Mouse (Mus musculus): ENCODE results near the gene Hax1. TPM values are rescaled to one million over a fixed set of nuclear protein-coding genes. Genes with fewer than 3 reads are reported as not detected.

The Hax1 gene
- polyA plus RNA-seq (2012; ENCODE audit: low replicate concordance) = 7.5 and 28.3 TPM in 2 replicates

DNA sequence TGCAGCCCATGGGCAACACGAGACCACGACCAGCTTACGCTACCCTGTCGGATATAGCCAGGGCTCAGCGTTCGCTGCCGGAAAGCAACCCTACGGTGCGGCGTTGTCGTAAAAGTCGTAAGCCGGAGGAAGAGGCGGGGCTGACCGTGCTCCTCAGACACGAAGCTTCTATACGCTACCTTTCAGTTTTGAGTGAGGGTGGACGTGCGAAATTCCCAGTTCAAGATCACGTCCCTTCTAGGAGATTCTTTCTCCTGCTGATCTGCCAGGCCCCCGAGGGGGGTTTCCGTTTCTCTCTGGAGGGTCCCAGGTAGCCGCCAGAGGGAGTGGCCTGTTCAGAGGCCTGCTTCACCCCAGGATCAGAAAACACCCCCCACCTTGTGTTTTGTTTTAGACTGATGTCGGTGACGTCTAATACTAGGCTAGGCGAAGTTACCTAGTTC lies at the start of gene Hax1:
Gene Hax1, minus strand, starts transcription at position 169 of the 443 bp plus-strand sequence.

DNA sequence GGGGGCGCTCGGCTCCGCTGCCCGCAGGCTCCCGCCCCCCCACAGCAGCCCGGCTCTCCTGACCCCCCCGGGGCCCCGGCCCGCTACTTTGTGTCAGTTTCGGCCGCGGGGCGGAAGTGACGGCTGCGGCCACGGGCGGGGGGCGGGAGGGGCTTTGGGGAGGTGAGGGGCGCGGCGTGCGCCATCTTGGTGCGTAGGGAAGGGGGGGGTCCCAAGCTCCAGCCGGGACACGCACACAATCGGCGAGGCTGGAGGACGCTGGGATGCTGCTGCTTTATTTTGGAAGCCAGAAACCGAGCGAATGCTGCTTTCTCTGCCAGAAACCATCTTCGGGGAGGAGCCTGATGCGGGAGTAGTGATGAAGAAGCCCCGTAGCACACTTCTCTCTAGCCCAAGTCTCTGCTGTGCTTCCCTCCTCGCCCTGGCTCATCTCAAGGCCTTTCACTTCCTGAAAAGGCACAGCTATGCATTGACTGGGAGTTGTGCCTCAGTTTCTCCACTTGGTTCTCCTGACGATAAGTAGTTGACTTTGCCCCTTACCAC lies 35.3 kb downstream of the Hax1 start, which contains the start of gene Atp8b2:
Gene Atp8b2, minus strand, starts transcription at position 288 of the 543 bp plus-strand sequence.

Other genes starting within 250 kb of the Hax1 start
- 0.76 and 0.86 TPM in 2 replicates for gene Chrnb2, start 234.1 kb downstream of the Hax1 start, polyA plus RNA-seq (2012; ENCODE audit: low replicate concordance)
- 43.8 and 138 TPM in 2 replicates for gene Ube2q1, start 225.2 kb downstream of the Hax1 start, polyA plus RNA-seq (2012; ENCODE audit: low replicate concordance)
- 0.35 and 0.85 TPM in 2 replicates for gene She, start 167.4 kb downstream of the Hax1 start, polyA plus RNA-seq (2012; ENCODE audit: low replicate concordance)
- gene Il6ra, start 85.6 kb downstream of the Hax1 start, polyA plus RNA-seq (2012; ENCODE audit: low replicate concordance) = 46.6 and 58.2 TPM in 2 replicates
- 17.9 and 25.2 TPM in 2 replicates for gene Atp8b2, start 35.3 kb downstream of the Hax1 start, polyA plus RNA-seq (2012; ENCODE audit: low replicate concordance)
- gene 4933434E20Rik, start 52.9 kb upstream of the Hax1 start, polyA plus RNA-seq (2012; ENCODE audit: low replicate concordance) = 13.2 and 39.5 TPM in 2 replicates
- gene Ubap2l, start 53.8 kb upstream of the Hax1 start, polyA plus RNA-seq (2012; ENCODE audit: low replicate concordance) = 97.5 and 134 TPM in 2 replicates
- gene Tpm3, start 73.9 kb upstream of the Hax1 start, polyA plus RNA-seq (2012; ENCODE audit: low replicate concordance) = 235 and 367 TPM in 2 replicates
- gene Nup210l, start 105.4 kb upstream of the Hax1 start, polyA plus RNA-seq (2012; ENCODE audit: low replicate concordance) = 0.02 TPM in 1 of 2 replicates, not detected in the other
- gene Rps27, start 214.9 kb upstream of the Hax1 start, polyA plus RNA-seq (2012; ENCODE audit: low replicate concordance) = 704 and 1,048 TPM in 2 replicates
- gene Rab13, start 214.9 kb upstream of the Hax1 start, polyA plus RNA-seq (2012; ENCODE audit: low replicate concordance) = 1.4 and 1.5 TPM in 2 replicates
- 128 and 313 TPM in 2 replicates for gene Jtb, start 232.8 kb upstream of the Hax1 start, polyA plus RNA-seq (2012; ENCODE audit: low replicate concordance)
- not detected in 2 replicates for gene Creb3l4, start 244.7 kb upstream of the Hax1 start, polyA plus RNA-seq (2012; ENCODE audit: low replicate concordance)
- 18.2 and 18.6 TPM in 2 replicates for gene Slc39a1, start 249.4 kb upstream of the Hax1 start, polyA plus RNA-seq (2012; ENCODE audit: low replicate concordance)

Measured in hematopoietic multipotent progenitor cell, adult 10-12 weeks (in vitro differentiated cells).